Mouse (Mus musculus): ENCODE measurements around the gene Ephx1. TPM values are rescaled to one million over a fixed set of nuclear protein-coding genes. Genes with fewer than 3 reads are reported as not detected.
"Not testable (repeated sequence)": the region's sequence is repeated elsewhere in the genome, so short reads cannot be mapped to it uniquely, and the experiment has no call there.

Gene Ephx1
- total and polyA plus RNA-seq, 2 experiments from 2014 or later, result 6.9 to 10.2 TPM

DNA sequence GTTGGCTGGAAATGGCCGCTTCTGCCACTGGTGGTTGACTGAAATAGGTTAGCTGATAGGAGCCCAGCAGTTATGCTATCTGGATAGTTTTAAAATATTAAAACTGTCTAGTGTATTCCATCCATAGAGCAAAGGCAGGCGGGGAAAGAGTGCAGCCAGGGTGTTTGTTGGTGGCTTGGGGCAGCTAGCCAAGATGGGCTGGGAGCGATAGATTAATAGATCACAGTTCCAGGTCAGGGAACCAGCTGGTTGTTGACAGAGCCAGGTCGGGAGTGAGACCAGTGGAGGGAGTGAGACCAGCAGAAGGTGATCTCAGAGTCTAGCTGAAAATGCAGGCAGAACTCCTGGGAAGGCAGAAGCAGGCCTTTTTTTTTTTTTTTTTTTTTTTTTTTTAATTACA is 16.9 kb upstream of the Ephx1 start:
- ATAC-seq (ENCODE audit: insufficient read depth, low read depth) (no peak), DNase-seq (ENCODE audit: low spot score) (no peak)
- H3K4me2 ChIP-seq (ENCODE audit: low read depth, low read length), result no peak overlapping the region
- H3K27me3 ChIP-seq (ENCODE audit: control insufficient read depth, insufficient read depth, low read length), result no peaks in the 10 kb centered on the region
- TF ChIP-seq CTCF (IDR thresholded peaks at IDR 0.05; ENCODE audit: low read depth) (no peak), EP300 (IDR thresholded peaks at IDR 0.05; ENCODE audit: low read depth) (no peak)
- 55% methylated on average over 4 of the region's 4 CpGs for WGBS
- no peak overlapping the region for H3K4me3 ChIP-seq (ENCODE audit: low read depth, low read length)
- H3K36me3 ChIP-seq (replicated peaks; ENCODE audit: control insufficient read depth, insufficient read depth, low read length), result no peaks in the 10 kb centered on the region
- no peaks in the 10 kb centered on the region for H3K9me3 ChIP-seq (replicated peaks; ENCODE audit: control insufficient read depth, low read length)
- H3K9ac ChIP-seq (replicated peaks; ENCODE audit: low read depth, low read length), result no peak overlapping the region
- no peaks in the 10 kb centered on the region for H3K4me1 ChIP-seq (ENCODE audit: control insufficient read depth, insufficient read depth)
- H3K27ac ChIP-seq (ENCODE audit: low read depth), result no peak overlapping the region

DNA sequence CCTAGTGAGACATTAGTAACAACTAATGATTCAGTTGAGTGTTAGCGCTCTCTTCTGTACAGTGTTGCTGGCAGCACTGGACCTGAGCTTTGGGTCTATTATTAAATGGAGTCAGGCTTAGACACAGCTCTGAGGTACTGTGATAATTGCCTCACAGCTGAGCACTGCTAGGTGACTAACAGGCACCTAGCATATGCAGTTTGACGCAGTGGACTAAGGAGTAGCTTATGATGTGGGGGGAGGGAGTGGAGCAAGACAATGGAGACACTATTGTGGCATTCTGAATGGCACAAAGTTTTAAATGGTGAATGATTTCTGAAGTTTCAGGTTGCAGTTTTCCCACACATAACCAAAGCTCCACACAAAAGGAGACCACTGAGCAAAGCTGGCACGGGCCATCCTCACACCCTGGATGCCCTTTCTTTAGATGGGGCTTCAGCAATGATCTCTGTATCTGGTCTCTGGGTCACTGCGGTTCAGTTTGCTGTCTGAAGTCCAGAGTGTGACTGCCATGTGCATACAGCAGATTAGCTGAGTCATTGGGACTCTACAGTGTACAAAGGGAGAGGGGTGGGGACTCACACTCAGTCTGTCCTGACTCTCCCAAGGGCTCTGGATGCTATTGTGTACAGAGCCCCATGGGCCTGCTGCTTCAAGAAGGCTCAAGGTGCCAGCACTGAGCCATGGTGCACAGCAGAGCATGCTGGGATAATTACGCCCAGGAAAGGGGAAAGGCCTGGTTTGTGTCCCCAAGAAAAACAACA is 14.5 kb upstream of the Ephx1 start:
- not testable (repeated sequence) for H3K4me3 ChIP-seq (ENCODE audit: low read depth, low read length); H3K27ac ChIP-seq (ENCODE audit: low read depth); DNase-seq (ENCODE audit: low spot score); H3K4me2 ChIP-seq (ENCODE audit: low read depth, low read length); H3K9ac ChIP-seq (replicated peaks; ENCODE audit: low read depth, low read length); H3K4me1 ChIP-seq (ENCODE audit: control insufficient read depth, insufficient read depth); ATAC-seq (ENCODE audit: insufficient read depth, low read depth); H3K9me3 ChIP-seq (replicated peaks; ENCODE audit: control insufficient read depth, low read length); H3K27me3 ChIP-seq (ENCODE audit: control insufficient read depth, insufficient read depth, low read length); H3K36me3 ChIP-seq (replicated peaks; ENCODE audit: control insufficient read depth, insufficient read depth, low read length)
- 74% methylated on average over 5 of the region's 5 CpGs for WGBS

GRCm38 (mm10) chr1:181022265-181022664 is 1.6 kb upstream of the Ephx1 start:
- Histone ChIP-seq H3K9ac (replicated peaks; ENCODE audit: low read depth, low read length) (no peak overlapping the region), H3K27ac (ENCODE audit: low read depth) (no peak overlapping the region), H3K36me3 (replicated peaks; ENCODE audit: control insufficient read depth, insufficient read depth, low read length) (no peaks in the 10 kb centered on the region), H3K4me1 (ENCODE audit: control insufficient read depth, insufficient read depth) (no peaks in the 10 kb centered on the region), H3K9me3 (replicated peaks; ENCODE audit: control insufficient read depth, low read length) (no peaks in the 10 kb centered on the region), H3K27me3 (ENCODE audit: control insufficient read depth, insufficient read depth, low read length) (no peaks in the 10 kb centered on the region), H3K4me2 (ENCODE audit: low read depth, low read length) (no peak overlapping the region), H3K4me3 (ENCODE audit: low read depth, low read length) (no peak overlapping the region)
- DNase-seq (ENCODE audit: low spot score) (peak; percentile 63), ATAC-seq (ENCODE audit: insufficient read depth, low read depth) (peak; percentile 61)
- no peak for TF ChIP-seq EP300 (IDR thresholded peaks at IDR 0.05; ENCODE audit: low read depth)
- peak; percentile 72 for TF ChIP-seq CTCF (IDR thresholded peaks at IDR 0.05; ENCODE audit: low read depth)
- 20% methylated on average over 1 of the region's 1 CpGs for WGBS

GRCm38 (mm10) chr1:181021488-181021865 is 773 bp upstream of the Ephx1 start:
- Histone ChIP-seq H3K27me3 (ENCODE audit: control insufficient read depth, insufficient read depth, low read length) (no peaks in the 10 kb centered on the region), H3K4me2 (ENCODE audit: low read depth, low read length) (no peak overlapping the region), H3K9ac (replicated peaks; ENCODE audit: low read depth, low read length) (no peak overlapping the region), H3K4me1 (ENCODE audit: control insufficient read depth, insufficient read depth) (no peaks in the 10 kb centered on the region), H3K36me3 (replicated peaks; ENCODE audit: control insufficient read depth, insufficient read depth, low read length) (no peaks in the 10 kb centered on the region), H3K4me3 (ENCODE audit: low read depth, low read length) (no peak overlapping the region), H3K27ac (ENCODE audit: low read depth) (no peak overlapping the region), H3K9me3 (replicated peaks; ENCODE audit: control insufficient read depth, low read length) (no peaks in the 10 kb centered on the region)
- DNase-seq (ENCODE audit: low spot score), result no peak
- no peak for ATAC-seq (ENCODE audit: insufficient read depth, low read depth)
- WGBS, result 66% methylated on average over 7 of the region's 7 CpGs
- no peak for TF ChIP-seq CTCF (IDR thresholded peaks at IDR 0.05; ENCODE audit: low read depth)
- TF ChIP-seq EP300 (IDR thresholded peaks at IDR 0.05; ENCODE audit: low read depth), result no peak

DNA sequence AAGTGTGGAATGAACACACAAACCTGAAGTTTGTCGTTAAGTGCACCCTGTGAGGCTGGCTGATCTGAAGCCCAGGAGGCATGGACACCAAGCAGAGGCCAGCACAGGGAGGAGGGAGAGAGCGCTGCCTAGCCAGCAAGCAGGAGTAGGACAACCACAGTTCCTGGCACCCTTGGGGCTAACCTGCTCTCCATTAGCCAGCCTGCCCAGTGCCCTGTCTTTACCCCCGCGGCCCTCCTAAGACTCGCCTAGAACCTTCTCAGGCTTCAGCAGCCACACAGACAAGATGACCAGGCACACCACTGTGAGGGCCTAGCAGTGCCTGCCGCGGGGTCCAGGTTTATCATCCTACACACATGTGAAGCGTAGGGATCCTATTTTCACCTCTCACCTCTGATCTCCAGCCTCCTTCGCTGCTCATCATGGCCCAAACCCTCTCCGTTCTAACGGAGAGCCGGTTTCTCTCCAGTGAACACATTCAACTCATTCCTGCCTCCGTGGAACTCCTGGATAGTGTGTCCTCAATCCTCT is 2.7 kb downstream of the Ephx1 start:
- ATAC-seq (ENCODE audit: insufficient read depth, low read depth), result no peak
- no peaks in the 10 kb centered on the region for H3K27me3 ChIP-seq (ENCODE audit: control insufficient read depth, insufficient read depth, low read length)

More for the DNA sequence above, 2.7 kb downstream of the Ephx1 start:
- TF ChIP-seq EP300 (IDR thresholded peaks at IDR 0.05; ENCODE audit: low read depth) (no peak), CTCF (IDR thresholded peaks at IDR 0.05; ENCODE audit: low read depth) (no peak)
- H3K36me3 ChIP-seq (replicated peaks; ENCODE audit: control insufficient read depth, insufficient read depth, low read length), result no peaks in the 10 kb centered on the region
- WGBS, result 69% methylated on average over 13 of the region's 13 CpGs
- H3K9ac ChIP-seq (replicated peaks; ENCODE audit: low read depth, low read length), result no peak overlapping the region
- no peaks in the 10 kb centered on the region for H3K9me3 ChIP-seq (replicated peaks; ENCODE audit: control insufficient read depth, low read length)
- peaks cover 15% of the 10 kb centered on the region for H3K4me1 ChIP-seq (ENCODE audit: control insufficient read depth, insufficient read depth)
- no peak for DNase-seq (ENCODE audit: low spot score)
- no peak overlapping the region for H3K4me2 ChIP-seq (ENCODE audit: low read depth, low read length)
- no peak overlapping the region for H3K27ac ChIP-seq (ENCODE audit: low read depth)
- H3K4me3 ChIP-seq (ENCODE audit: low read depth, low read length), result no peak overlapping the region
